20 mouse cellular contexts compared by ENCODE assay signal in genomic region chr14:105341765-105342164, GRCm38 (mm10).
"Had no signal": no experiment of that assay in that cellular context is flagged by ENCODE, and none has a peak within 500 bp of the region (broad histone marks: within the 10 kb centered on the region; RNA-seq: fewer than 3 reads in every experiment).

No protein-coding gene starts in this region.

- H3K9ac ChIP-seq: limb, embryonic 13.5 days; liver, embryonic 15.5 days; lung, embryonic 15.5 days; midbrain, embryonic 15.5 days; neural tube, embryonic 13.5 days; stomach, embryonic 15.5 days had no signal

- H3K9me3 ChIP-seq: limb, embryonic 13.5 days; liver, embryonic 15.5 days; lung, embryonic 15.5 days; midbrain, embryonic 15.5 days; neural tube, embryonic 13.5 days; stomach, embryonic 15.5 days had no signal

- H3K4me2 ChIP-seq: limb, embryonic 13.5 days; liver, embryonic 11.5 days; liver, embryonic 15.5 days; lung, embryonic 15.5 days; midbrain, embryonic 11.5 days; midbrain, embryonic 15.5 days; neural tube, embryonic 13.5 days; stomach, embryonic 15.5 days had no signal

- H3K4me3 ChIP-seq: limb, embryonic 13.5 days; liver, embryonic 15.5 days; lung, embryonic 15.5 days; megakaryocyte, embryonic 14.5 days; midbrain, embryonic 15.5 days; neural tube, embryonic 13.5 days; stomach, embryonic 15.5 days had no signal

- DNase-seq: kidney, adult 11 months; kidney, adult 9 months; kidney, postnatal 36 days; layer of hippocampus, adult 9-11 months; layer of hippocampus, postnatal 36 days; lung, postnatal 14 days; retina, postnatal 1 day; right cerebral cortex, postnatal 4 days; thymus, postnatal 25 days had no signal

- H3K4me1 ChIP-seq: limb, embryonic 13.5 days; liver, embryonic 15.5 days; lung, embryonic 15.5 days; megakaryocyte, embryonic 14.5 days; midbrain, embryonic 15.5 days; neural tube, embryonic 13.5 days; stomach, embryonic 15.5 days had no signal

- H3K27ac ChIP-seq: kidney, postnatal 0 days; limb, embryonic 13.5 days; liver, embryonic 15.5 days; lung, embryonic 15.5 days; macrophage; midbrain, embryonic 15.5 days; neural tube, embryonic 13.5 days had no signal

- ATAC-seq: midbrain, embryonic 15.5 days had no signal

- H3K36me3 ChIP-seq: limb, embryonic 13.5 days; liver, embryonic 15.5 days; lung, embryonic 15.5 days; midbrain, embryonic 15.5 days; neural tube, embryonic 13.5 days; stomach, embryonic 15.5 days had no signal

- H3K27me3 ChIP-seq: limb, embryonic 13.5 days; liver, embryonic 15.5 days; lung, embryonic 15.5 days; megakaryocyte, embryonic 14.5 days; midbrain, embryonic 15.5 days; neural tube, embryonic 13.5 days; stomach, embryonic 15.5 days had no signal
